Mouse (Mus musculus): ENCODE results near the gene Rbm25. TPM values are rescaled to one million over a fixed set of nuclear protein-coding genes. Genes with fewer than 3 reads are reported as not detected.

Rbm25 gene
- total RNA-seq, 1 experiment from 2014 or later, result 269 TPM

GRCm38 (mm10) chr12:83721281-83721680 lies 90.2 kb downstream of the Rbm25 start:
- no peak for ATAC-seq (replicated peaks; ENCODE audit: low read depth, poor library complexity, severe bottlenecking)

- no peak for ATAC-seq (replicated peaks; ENCODE audit: low read depth, poor library complexity, severe bottlenecking)
Measured at GRCm38 (mm10) chr12:83723037-83723436, 92.0 kb downstream of the Rbm25 start.

- ATAC-seq (replicated peaks; ENCODE audit: low read depth, poor library complexity, severe bottlenecking), result no peak
Measured at GRCm38 (mm10) chr12:83726510-83727308, 95.7 kb downstream of the Rbm25 start.

GRCm38 (mm10) chr12:83732225-83732624 lies 101.2 kb downstream of the Rbm25 start:
- ATAC-seq (replicated peaks; ENCODE audit: low read depth, poor library complexity, severe bottlenecking), result no peak

Other genes with a start within 250 kb of the Rbm25 start
- gene Dpf3, start 143.5 kb upstream of the Rbm25 start, total RNA-seq (2017), result 13.3 and 22.0 TPM in 2 replicates
- gene Dcaf4, start 110.8 kb upstream of the Rbm25 start, total RNA-seq (2017), result 19.4 and 27.1 TPM in 2 replicates
- gene Zfyve1, start 34.0 kb upstream of the Rbm25 start, total RNA-seq (2017), result 14.8 and 16.1 TPM in 2 replicates
- gene Psen1, start 56.9 kb downstream of the Rbm25 start, total RNA-seq (2017), result 61.5 and 71.2 TPM in 2 replicates
- 0.05 TPM in 1 of 2 replicates, not detected in the other for gene Papln, start 132.4 kb downstream of the Rbm25 start, total RNA-seq (2017)